Mouse (Mus musculus): ENCODE results near the gene C1qtnf4. TPM values are rescaled to one million over a fixed set of nuclear protein-coding genes. Genes with fewer than 3 reads are reported as not detected.

C1qtnf4 gene
- polyA plus RNA-seq (2012; ENCODE audit: insufficient read depth, insufficient read length, missing spikeins), result not detected in 2 replicates

- peak within 1 kb of the TSS; percentile 11 for H3K4me3 ChIP-seq (ENCODE audit: insufficient read depth, low read length)
Measured at GRCm38 (mm10) chr2:90885218-90886041, at the start of gene C1qtnf4. Gene C1qtnf4 (plus strand): TSS chr2:90885860.

GRCm38 (mm10) chr2:90838621-90839020 lies 47.0 kb upstream of the C1qtnf4 start:
- Histone ChIP-seq H3K27ac (ENCODE audit: insufficient read depth, low read depth, low read length) (no peak overlapping the region), H3K4me3 (ENCODE audit: insufficient read depth, low read length) (no peak overlapping the region), H3K4me1 (ENCODE audit: control insufficient read depth, insufficient read depth, low read length) (no peaks in the 10 kb centered on the region)
- TF ChIP-seq CTCF (IDR thresholded peaks at IDR 0.05; ENCODE audit: low read depth, low read length), result no peak
- TF ChIP-seq POLR2A (IDR thresholded peaks at IDR 0.05; ENCODE audit: borderline replicate concordance, low read depth, low read length), result no peak

More at GRCm38 (mm10) chr2:90885218-90886041, at the start of gene C1qtnf4:
- Histone ChIP-seq H3K4me1 (ENCODE audit: control insufficient read depth, insufficient read depth, low read length) (no peaks in the 10 kb centered on the region), H3K27ac (ENCODE audit: insufficient read depth, low read depth, low read length) (no peak within 1 kb of the TSS)
- TF ChIP-seq CTCF (IDR thresholded peaks at IDR 0.05; ENCODE audit: low read depth, low read length) (no peak), POLR2A (IDR thresholded peaks at IDR 0.05; ENCODE audit: borderline replicate concordance, low read depth, low read length) (no peak)

GRCm38 (mm10) chr2:90843666-90844065 lies 42.0 kb upstream of the C1qtnf4 start:
- Histone ChIP-seq H3K4me1 (ENCODE audit: control insufficient read depth, insufficient read depth, low read length) (peaks cover 5% of the 10 kb centered on the region), H3K27ac (ENCODE audit: insufficient read depth, low read depth, low read length) (no peak overlapping the region), H3K4me3 (ENCODE audit: insufficient read depth, low read length) (no peak overlapping the region)
- TF ChIP-seq POLR2A (IDR thresholded peaks at IDR 0.05; ENCODE audit: borderline replicate concordance, low read depth, low read length) (no peak), CTCF (IDR thresholded peaks at IDR 0.05; ENCODE audit: low read depth, low read length) (no peak)

DNA sequence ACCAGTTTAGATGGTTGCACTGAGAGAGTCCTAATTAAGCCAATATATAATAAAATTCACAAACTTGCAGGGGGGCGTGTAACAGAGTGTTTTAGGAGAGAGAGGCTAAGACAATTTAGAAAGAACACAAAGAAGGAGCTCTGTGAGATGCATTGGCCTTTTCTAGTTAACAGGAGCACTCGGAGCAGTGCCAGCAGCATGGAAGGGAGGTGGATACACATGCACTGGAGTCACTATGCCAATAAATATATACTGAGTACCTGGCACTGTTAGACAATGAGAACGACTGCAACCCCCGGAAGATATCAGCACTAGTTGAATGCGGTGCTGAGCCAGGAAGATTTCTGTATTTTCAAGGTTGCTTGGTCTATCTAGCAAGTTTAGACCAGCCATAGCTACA lies 41.4 kb upstream of the C1qtnf4 start:
- H3K27ac ChIP-seq (ENCODE audit: insufficient read depth, low read depth, low read length), result no peak overlapping the region
- peaks cover 8% of the 10 kb centered on the region for H3K4me1 ChIP-seq (ENCODE audit: control insufficient read depth, insufficient read depth, low read length)
- no peak for TF ChIP-seq CTCF (IDR thresholded peaks at IDR 0.05; ENCODE audit: low read depth, low read length)
- no peak for TF ChIP-seq POLR2A (IDR thresholded peaks at IDR 0.05; ENCODE audit: borderline replicate concordance, low read depth, low read length)
- no peak overlapping the region for H3K4me3 ChIP-seq (ENCODE audit: insufficient read depth, low read length)

GRCm38 (mm10) chr2:90845234-90845633 lies 40.4 kb upstream of the C1qtnf4 start:
- TF ChIP-seq CTCF (IDR thresholded peaks at IDR 0.05; ENCODE audit: low read depth, low read length), result no peak
- no peak for TF ChIP-seq POLR2A (IDR thresholded peaks at IDR 0.05; ENCODE audit: borderline replicate concordance, low read depth, low read length)
- Histone ChIP-seq H3K27ac (ENCODE audit: insufficient read depth, low read depth, low read length) (no peak overlapping the region), H3K4me3 (ENCODE audit: insufficient read depth, low read length) (no peak overlapping the region), H3K4me1 (ENCODE audit: control insufficient read depth, insufficient read depth, low read length) (peaks cover 11% of the 10 kb centered on the region)

DNA sequence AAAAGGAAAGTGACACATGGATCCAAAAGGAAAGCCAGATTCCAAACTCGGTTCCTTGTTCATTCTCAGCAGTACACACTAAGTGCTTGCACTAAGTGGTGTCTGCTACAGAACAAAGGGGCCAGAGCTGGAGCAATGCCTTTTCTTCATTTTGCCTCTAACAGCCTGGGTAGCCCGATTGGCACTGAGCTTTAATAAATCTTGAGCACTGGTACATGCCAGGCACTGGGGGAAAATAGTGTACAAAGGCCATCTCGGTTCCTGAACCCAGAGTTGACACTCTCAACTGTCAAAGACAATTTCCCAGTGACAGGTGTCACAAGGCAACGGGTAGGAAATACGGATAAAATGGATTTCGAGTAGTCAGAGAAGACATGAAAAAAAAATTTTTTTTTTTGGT lies 39.5 kb upstream of the C1qtnf4 start:
- Histone ChIP-seq H3K4me1 (ENCODE audit: control insufficient read depth, insufficient read depth, low read length) (peaks cover 11% of the 10 kb centered on the region), H3K4me3 (ENCODE audit: insufficient read depth, low read length) (peak overlapping the region; percentile 77)
- TF ChIP-seq POLR2A (IDR thresholded peaks at IDR 0.05; ENCODE audit: borderline replicate concordance, low read depth, low read length) (no peak), CTCF (IDR thresholded peaks at IDR 0.05; ENCODE audit: low read depth, low read length) (no peak)

DNA sequence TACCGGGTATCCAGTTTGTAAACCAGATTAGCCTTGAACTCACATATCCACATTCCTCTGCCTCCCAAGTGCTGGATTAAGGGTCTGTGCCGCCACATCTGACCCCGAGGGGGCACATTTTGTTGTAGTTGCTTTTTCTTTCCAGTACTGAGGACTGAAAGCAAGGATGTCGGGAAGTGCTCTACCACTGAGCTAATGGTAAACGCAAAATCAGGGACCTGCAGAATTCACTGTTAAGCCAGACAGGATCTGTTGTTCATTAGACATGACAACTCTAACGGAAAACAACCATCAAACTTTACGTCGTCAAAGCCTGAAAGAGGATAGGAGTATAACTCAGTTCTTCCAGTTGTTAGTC lies 39.1 kb upstream of the C1qtnf4 start:
- Histone ChIP-seq H3K27ac (ENCODE audit: insufficient read depth, low read depth, low read length) (peak overlapping the region; percentile 83), H3K4me3 (ENCODE audit: insufficient read depth, low read length) (peak overlapping the region; percentile 77), H3K4me1 (ENCODE audit: control insufficient read depth, insufficient read depth, low read length) (peaks cover 11% of the 10 kb centered on the region)
- TF ChIP-seq CTCF (IDR thresholded peaks at IDR 0.05; ENCODE audit: low read depth, low read length) (no peak), POLR2A (IDR thresholded peaks at IDR 0.05; ENCODE audit: borderline replicate concordance, low read depth, low read length) (no peak)

More for the DNA sequence above, 39.5 kb upstream of the C1qtnf4 start:
- peak overlapping the region; percentile 83; the same call in 1 of the 2 replicates for H3K27ac ChIP-seq (ENCODE audit: insufficient read depth, low read depth, low read length)

GRCm38 (mm10) chr2:90846955-90847680 lies 38.5 kb upstream of the C1qtnf4 start, which contains the start of gene Mtch2:
Gene Mtch2 (plus strand): TSS chr2:90847155.
- TF ChIP-seq CTCF (IDR thresholded peaks at IDR 0.05; ENCODE audit: low read depth, low read length) (no peak), POLR2A (IDR thresholded peaks at IDR 0.05; ENCODE audit: borderline replicate concordance, low read depth, low read length) (peak; percentile 87; the same call in 1 of the 2 replicates)
- H3K4me1 ChIP-seq (ENCODE audit: control insufficient read depth, insufficient read depth, low read length), result peaks cover 11% of the 10 kb centered on the region
- peak within 1 kb of the TSS; percentile 80 for H3K4me3 ChIP-seq (ENCODE audit: insufficient read depth, low read length)
- peak within 1 kb of the TSS; percentile 83 for H3K27ac ChIP-seq (ENCODE audit: insufficient read depth, low read depth, low read length)

DNA sequence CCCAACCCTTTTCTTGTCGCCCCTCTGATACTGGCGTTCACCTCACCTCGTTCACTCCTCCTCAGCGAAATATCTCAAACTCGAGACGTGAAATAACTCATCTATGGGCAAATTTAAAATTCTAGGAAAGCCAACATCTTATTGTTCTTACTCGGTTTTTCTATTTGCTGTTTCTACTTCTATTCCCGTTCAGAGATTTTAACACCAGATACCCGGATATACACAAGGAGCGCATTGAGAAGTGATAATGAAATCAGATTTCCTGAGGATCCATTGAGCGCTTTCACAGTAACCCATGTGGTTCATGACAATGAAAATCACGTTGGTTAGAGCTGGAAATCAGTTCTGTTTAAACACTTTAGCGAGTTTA lies 38.0 kb upstream of the C1qtnf4 start:
- TF ChIP-seq CTCF (IDR thresholded peaks at IDR 0.05; ENCODE audit: low read depth, low read length) (no peak), POLR2A (IDR thresholded peaks at IDR 0.05; ENCODE audit: borderline replicate concordance, low read depth, low read length) (no peak)
- peak overlapping the region; percentile 60 for H3K27ac ChIP-seq (ENCODE audit: insufficient read depth, low read depth, low read length)
- H3K4me1 ChIP-seq (ENCODE audit: control insufficient read depth, insufficient read depth, low read length), result peaks cover 11% of the 10 kb centered on the region
- peak overlapping the region; percentile 80 for H3K4me3 ChIP-seq (ENCODE audit: insufficient read depth, low read length)

DNA sequence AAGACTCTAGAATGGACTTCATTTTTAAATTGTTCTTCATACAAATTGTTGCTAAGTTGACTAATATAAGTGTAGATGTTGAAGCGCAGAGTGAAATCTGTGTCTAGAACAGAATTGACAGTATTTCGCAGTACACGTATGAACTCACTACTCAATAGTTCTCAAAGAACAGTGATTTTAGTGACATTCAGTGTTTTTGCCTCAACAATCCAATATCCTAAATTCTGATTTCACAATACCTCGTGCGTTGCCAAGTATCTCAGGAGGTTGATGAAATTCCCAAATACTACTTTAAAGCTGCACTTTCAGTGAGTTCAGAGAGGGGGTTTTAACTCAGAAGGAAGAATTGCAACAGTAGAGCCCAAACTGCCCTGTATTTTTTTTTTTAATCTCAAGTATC lies 37.3 kb upstream of the C1qtnf4 start:
- H3K4me3 ChIP-seq (ENCODE audit: insufficient read depth, low read length), result peak overlapping the region; percentile 80; the same call in 1 of the 2 replicates
- no peak for TF ChIP-seq CTCF (IDR thresholded peaks at IDR 0.05; ENCODE audit: low read depth, low read length)
- TF ChIP-seq POLR2A (IDR thresholded peaks at IDR 0.05; ENCODE audit: borderline replicate concordance, low read depth, low read length), result no peak

More for the DNA sequence above, 37.3 kb upstream of the C1qtnf4 start:
- Histone ChIP-seq H3K4me1 (ENCODE audit: control insufficient read depth, insufficient read depth, low read length) (peaks cover 11% of the 10 kb centered on the region), H3K27ac (ENCODE audit: insufficient read depth, low read depth, low read length) (no peak overlapping the region)

All from bone marrow macrophage, adult 2 months (primary cell).